Mouse (Mus musculus): ENCODE data around the gene Dnah2.

Gene Dnah2

GRCm38 (mm10) chr11:69386758-69387157 is 162.2 kb downstream of the Dnah2 start:
- no peak for DNase-seq

GRCm38 (mm10) chr11:69384979-69385378 is 163.9 kb downstream of the Dnah2 start:
- DNase-seq = no peak

- DNase-seq = no peak
Observed at GRCm38 (mm10) chr11:69382478-69383105, 166.3 kb downstream of the Dnah2 start.

- DNase-seq = no peak
Observed at GRCm38 (mm10) chr11:69381356-69381755, 167.6 kb downstream of the Dnah2 start.

- DNase-seq = no peak
Observed at GRCm38 (mm10) chr11:69379600-69379999, 169.3 kb downstream of the Dnah2 start.

GRCm38 (mm10) chr11:69377766-69378165 is 171.1 kb downstream of the Dnah2 start:
- no peak for DNase-seq

- no peak for DNase-seq
Observed at GRCm38 (mm10) chr11:69375646-69376045, 173.3 kb downstream of the Dnah2 start.

- no peak for DNase-seq
Observed at GRCm38 (mm10) chr11:69373223-69373965, 175.5 kb downstream of the Dnah2 start.

- peak; percentile 54 to 62 for DNase-seq
Observed at GRCm38 (mm10) chr11:69372780-69373170, 176.1 kb downstream of the Dnah2 start.

GRCm38 (mm10) chr11:69372056-69372779 is 176.7 kb downstream of the Dnah2 start:
- DNase-seq = no peak

- DNase-seq = no peak
Observed at GRCm38 (mm10) chr11:69371601-69372000, 177.3 kb downstream of the Dnah2 start.

- no peak for DNase-seq
Observed at GRCm38 (mm10) chr11:69370817-69371215, 178.1 kb downstream of the Dnah2 start.

Data from B cell, adult 2 months (primary cell).